Mouse (Mus musculus): ENCODE results near the gene Dnajc4. TPM values are rescaled to one million over a fixed set of nuclear protein-coding genes. Genes with fewer than 3 reads are reported as not detected.

Gene Dnajc4
- polyA plus RNA-seq, 1 experiment from 2014 or later: 12.7 TPM

DNA sequence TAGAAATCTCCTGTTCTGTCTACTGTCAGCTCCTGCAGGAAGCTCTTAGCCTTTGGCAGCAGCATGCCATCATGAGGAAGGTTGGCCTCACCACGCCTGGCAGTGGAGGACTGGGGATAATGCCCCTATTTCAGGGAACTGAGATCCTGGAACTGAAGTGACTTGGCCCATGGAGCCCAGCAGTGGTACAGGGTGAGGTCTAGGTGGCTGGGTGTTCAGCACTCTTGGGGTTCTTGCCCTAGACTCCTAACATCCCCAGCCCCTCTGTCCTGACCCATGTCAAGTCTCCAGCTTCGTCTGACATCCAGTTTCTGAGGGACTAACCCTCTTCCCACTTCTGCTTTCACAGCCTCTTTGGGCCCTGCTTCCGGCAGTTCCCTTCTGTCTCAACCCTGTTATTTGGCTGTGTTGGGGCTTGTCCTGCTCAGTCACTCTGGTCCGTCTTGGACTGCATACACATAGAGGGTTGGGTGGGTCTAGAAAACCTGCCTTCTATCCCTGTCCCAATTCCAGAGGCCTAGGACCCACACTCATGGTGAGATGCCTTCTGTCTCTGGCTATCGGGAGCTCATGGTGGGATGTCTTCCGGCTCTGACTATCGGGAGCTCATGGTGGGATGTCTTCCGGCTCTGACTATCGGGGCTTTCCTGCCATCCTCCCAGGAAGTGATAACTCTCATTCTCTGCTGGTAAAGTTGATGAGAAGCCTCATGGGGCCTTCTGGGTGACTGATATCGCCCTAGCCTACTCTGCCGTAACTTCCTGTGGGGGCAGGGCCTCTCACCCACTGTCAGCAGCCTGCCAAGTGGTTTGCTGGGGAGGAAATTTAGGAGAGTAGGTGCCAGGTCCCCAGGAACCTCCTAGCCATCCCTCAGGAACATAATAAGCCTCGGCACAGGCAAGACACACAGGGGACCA is 25.4 kb upstream of the Dnajc4 start:
- Histone ChIP-seq H3K36me3 (peaks cover 85% of the 10 kb centered on the region), H3K9ac (peak overlapping the region; percentile 79), H3K4me1 (peaks cover 43% of the 10 kb centered on the region), H3K4me2 (peak overlapping the region; percentile 81), H3K27ac (peak overlapping the region; percentile 96), H3K27me3 (replicated peaks) (no peaks in the 10 kb centered on the region), H3K9me3 (replicated peaks) (no peaks in the 10 kb centered on the region), H3K4me3 (peak overlapping the region; percentile 66)
- WGBS (ENCODE audit: insufficient replicate concordance): 14% methylated on average over 12 of the region's 12 CpGs
- peak; percentile 89 for ATAC-seq

DNA sequence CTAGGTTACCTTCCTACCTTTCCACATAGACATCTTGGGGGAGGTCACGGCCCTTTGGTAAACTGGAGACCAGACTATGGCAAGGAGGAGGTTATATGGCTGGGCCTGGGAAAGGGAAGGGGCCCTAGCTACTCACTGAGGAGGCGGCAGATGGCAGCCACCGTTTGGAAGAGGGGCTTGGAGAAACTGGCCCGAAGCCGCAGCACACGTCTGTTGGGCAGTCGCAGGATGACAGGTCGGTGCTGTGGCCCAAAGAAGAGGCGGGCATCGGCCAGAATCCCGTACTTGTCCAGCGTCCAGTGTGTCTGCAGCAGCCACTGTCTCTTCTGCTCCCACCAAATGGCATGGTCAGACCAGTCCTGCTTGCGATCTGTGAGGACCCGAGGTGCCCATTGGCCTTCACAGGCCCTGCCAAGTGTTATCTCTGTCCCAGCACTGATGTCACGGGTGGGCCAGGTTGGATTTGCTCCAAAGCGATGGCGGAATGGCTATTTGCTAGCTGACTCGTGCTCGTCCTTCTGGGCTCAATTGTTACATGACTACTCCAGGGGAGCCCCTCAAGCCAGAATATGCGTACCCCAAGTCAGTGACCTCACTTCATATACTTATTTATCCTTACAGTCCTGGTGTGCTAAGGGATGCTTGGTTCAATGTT is 22.2 kb upstream of the Dnajc4 start:
- Histone ChIP-seq H3K4me3 (no peak overlapping the region), H3K4me1 (peaks cover 33% of the 10 kb centered on the region), H3K27ac (no peak overlapping the region), H3K9ac (no peak overlapping the region), H3K9me3 (replicated peaks) (no peaks in the 10 kb centered on the region), H3K27me3 (replicated peaks) (no peaks in the 10 kb centered on the region), H3K36me3 (peaks cover 79% of the 10 kb centered on the region), H3K4me2 (no peak overlapping the region)
- ATAC-seq: no peak
- 83% methylated on average over 20 of the region's 20 CpGs for WGBS (ENCODE audit: insufficient replicate concordance)

DNA sequence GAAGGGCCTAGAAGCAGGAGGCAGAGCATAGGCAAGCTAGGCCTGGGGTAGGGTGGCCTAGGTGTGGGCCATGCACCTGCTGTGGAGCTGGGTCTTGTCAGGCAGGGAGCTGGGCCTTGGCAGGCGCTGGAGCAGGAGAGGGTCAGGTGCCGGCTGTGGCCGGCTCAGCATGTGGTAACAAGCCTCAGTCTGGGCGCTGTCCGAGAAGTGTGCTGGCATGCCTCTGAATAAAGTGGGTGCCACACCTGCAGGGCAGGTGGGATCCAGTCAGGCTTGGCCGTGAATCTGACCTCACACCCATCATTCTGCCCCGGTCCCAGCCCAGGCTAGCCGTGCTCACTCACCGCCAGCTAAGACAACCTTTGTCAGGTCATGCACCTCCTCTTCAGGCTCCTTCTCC is 21.6 kb upstream of the Dnajc4 start:
- no peak overlapping the region for H3K9ac ChIP-seq
- no peaks in the 10 kb centered on the region for H3K27me3 ChIP-seq (replicated peaks)
- WGBS (ENCODE audit: insufficient replicate concordance): 91% methylated on average over 9 of the region's 9 CpGs
- no peak overlapping the region for H3K27ac ChIP-seq
- H3K4me1 ChIP-seq: peaks cover 29% of the 10 kb centered on the region
- no peak overlapping the region for H3K4me2 ChIP-seq
- ATAC-seq: no peak
- no peak overlapping the region for H3K4me3 ChIP-seq
- H3K9me3 ChIP-seq (replicated peaks): no peaks in the 10 kb centered on the region
- peaks cover 79% of the 10 kb centered on the region for H3K36me3 ChIP-seq

DNA sequence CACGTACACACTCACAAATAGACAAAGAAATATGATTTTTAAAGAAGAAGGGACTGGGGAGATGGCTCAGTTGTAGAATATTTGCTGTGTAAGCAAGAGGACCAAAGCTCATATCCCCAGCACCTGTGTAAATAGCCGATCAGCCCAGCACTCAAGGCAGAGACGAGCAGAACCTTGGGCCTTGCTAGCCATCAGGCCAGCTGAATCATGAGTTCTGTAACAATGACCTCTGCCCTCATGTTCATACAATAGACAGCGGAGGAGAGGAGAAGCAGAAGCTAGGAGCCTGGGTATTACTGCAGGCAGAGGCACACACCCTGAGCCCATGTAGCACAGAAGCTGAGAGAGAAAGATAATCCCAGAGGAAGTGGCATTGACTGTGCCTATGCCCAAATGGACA is 20.1 kb upstream of the Dnajc4 start:
- ATAC-seq: no peak
- peaks cover 81% of the 10 kb centered on the region for H3K36me3 ChIP-seq
- WGBS (ENCODE audit: insufficient replicate concordance): 83% methylated on average over 4 of the region's 4 CpGs
- H3K4me1 ChIP-seq: peaks cover 18% of the 10 kb centered on the region
- no peak overlapping the region; the same call in 1 of the 2 replicates for H3K9ac ChIP-seq
- H3K9me3 ChIP-seq (replicated peaks): no peaks in the 10 kb centered on the region
- no peak overlapping the region for H3K4me2 ChIP-seq
- H3K27ac ChIP-seq: no peak overlapping the region
- H3K27me3 ChIP-seq (replicated peaks): no peaks in the 10 kb centered on the region
- no peak overlapping the region for H3K4me3 ChIP-seq

DNA sequence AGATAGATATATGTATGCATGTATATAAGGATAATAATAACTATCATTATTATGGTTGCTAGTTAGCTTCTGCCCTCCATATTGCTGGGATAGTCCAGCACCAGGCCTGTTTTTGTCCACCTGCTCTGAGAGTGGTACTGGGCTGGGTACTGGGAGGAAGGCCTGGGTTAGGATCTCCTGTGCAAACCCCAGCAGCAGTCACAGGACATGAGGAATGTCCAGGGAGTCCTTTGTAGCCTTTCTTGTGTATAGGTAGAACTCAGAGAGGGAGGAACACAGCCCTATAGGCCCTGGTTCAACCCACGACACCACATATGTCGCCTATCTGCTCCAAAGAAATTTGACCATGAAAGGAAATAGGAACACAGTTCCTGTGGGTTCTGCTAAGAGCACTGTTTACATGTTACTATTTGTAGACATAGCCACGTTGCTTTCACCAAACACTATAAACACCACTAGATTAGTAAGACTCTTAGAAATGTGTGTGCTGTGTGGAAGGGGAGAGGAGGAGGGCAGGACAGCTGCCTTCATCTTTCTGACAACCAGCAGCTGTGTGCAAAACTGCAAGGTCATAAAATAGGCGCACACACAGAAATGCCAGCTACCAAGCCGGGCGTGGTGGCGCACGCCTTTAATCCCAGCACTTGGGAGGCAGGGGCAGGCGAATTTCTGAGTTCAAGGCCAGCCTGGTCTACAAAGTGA is 14.7 kb upstream of the Dnajc4 start:
- Histone ChIP-seq H3K4me3 (no peak overlapping the region), H3K36me3 (peaks cover 82% of the 10 kb centered on the region), H3K4me1 (0 out of 2 replicates have a peak, but pooled peaks cover 7% of the 10 kb centered on the region), H3K27ac (peak overlapping the region; percentile 22; the same call in 1 of the 2 replicates), H3K27me3 (replicated peaks) (no peaks in the 10 kb centered on the region), H3K4me2 (no peak overlapping the region), H3K9me3 (replicated peaks) (no peaks in the 10 kb centered on the region), H3K9ac (no peak overlapping the region)
- 84% methylated on average over 9 of the region's 9 CpGs for WGBS (ENCODE audit: insufficient replicate concordance)
- ATAC-seq: no peak

DNA sequence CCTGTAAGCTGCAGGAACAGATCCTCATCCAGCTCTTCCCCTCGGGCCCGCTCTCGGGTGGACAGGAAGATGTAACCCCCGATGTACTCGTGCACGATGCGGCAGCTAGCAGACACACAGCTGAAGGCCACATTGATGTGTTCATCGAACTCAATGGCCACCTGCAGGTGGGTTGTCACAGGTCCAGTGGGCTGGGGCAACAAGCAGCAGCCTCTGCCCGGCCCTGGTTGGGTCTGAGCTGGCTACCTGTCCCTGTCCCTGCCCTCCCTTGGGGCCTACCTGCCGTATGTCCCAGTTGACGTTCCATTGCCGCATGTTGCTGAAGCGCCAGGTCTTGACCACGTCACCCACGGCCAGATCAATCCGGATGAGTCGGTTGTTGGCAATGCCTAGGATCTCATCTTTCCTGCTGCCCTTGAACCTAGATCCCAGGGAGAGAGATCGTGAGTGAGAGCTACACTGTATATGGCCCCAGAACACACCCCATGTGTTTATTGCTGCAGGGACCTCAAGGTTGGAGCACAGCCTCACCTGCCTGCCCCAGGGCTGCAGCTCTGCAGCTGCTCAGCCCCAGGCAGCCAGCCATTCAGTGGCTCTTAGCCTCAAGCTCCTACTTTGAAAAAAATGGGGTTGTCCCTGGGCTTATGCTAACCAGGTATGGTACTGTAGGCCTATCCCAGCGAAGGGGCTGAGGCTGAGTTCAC is 7.1 kb upstream of the Dnajc4 start:
- Histone ChIP-seq H3K27ac (no peak overlapping the region), H3K9ac (no peak overlapping the region), H3K4me3 (no peak overlapping the region), H3K4me1 (peaks cover 37% of the 10 kb centered on the region), H3K4me2 (no peak overlapping the region), H3K9me3 (replicated peaks) (no peaks in the 10 kb centered on the region), H3K36me3 (peaks cover 69% of the 10 kb centered on the region), H3K27me3 (replicated peaks) (no peaks in the 10 kb centered on the region)
- no peak for ATAC-seq
- WGBS (ENCODE audit: insufficient replicate concordance): 84% methylated on average over 19 of the region's 19 CpGs

DNA sequence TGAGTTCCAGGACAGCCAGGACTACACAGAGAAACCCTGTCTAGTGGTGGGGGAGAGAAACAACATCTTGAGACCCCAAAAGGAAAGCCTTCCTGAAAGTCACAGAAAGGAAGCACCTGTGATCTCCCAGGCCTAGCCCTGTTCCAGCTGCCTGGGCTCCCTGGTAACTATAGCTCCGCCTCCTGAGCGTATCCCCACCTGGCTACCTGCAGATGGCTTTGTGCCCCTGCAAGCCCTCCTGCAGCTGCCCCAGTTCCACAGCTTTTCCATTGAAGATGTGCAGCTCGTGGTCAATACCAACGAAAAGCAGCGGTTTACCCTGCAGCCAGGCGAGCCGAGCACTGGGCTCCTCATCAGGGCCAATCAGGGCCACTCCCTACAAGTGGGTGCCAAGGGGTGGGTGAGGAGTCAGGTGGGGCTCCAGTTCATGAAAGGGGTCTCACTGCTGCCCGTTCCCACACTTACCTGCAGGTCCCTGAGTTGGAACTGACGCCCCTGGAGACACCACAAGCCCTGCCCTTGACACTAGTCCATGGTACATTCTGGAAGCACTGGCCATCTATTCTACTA is 5.4 kb upstream of the Dnajc4 start:
- Histone ChIP-seq H3K4me1 (peaks cover 54% of the 10 kb centered on the region), H3K27ac (no peak overlapping the region), H3K27me3 (replicated peaks) (no peaks in the 10 kb centered on the region), H3K9ac (no peak overlapping the region), H3K9me3 (replicated peaks) (no peaks in the 10 kb centered on the region), H3K4me3 (no peak overlapping the region), H3K4me2 (no peak overlapping the region), H3K36me3 (peaks cover 52% of the 10 kb centered on the region)
- WGBS (ENCODE audit: insufficient replicate concordance): 75% methylated on average over 9 of the region's 9 CpGs
- ATAC-seq: no peak

DNA sequence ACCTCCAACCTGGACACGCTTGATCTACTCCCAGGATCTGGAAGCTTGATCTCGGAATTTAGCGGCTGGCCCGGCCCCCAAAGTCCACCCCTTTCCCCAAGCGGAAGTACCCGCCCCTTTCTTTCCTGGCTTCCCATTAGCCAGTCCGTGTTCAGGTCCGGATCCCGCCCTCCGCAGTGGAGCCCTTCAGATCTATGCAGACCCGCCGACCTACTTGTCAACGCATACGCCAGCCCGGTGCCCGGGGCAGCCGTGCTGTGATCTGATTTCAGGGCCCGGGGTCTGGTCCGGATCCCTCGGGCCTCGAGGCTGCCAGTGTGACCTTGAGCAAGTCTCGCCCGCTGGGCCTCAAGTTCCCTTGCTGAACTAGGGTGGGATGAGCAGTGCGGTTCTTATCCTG is 3.6 kb upstream of the Dnajc4 start, which contains the start of the genes Nudt22 and Trpt1:
Gene Nudt22, minus strand, starts transcription at position 112 of the 400 bp plus-strand sequence.
Gene Trpt1, plus strand, starts transcription at position 126 of the 400 bp plus-strand sequence.
- H3K4me3 ChIP-seq: peak within 1 kb of the TSS; percentile 66
- WGBS (ENCODE audit: insufficient replicate concordance): 1% methylated on average over 24 of the region's 24 CpGs
- ATAC-seq: peak; percentile 72
- H3K36me3 ChIP-seq: peaks cover 34% of the 10 kb centered on the region
- peak within 1 kb of the TSS; percentile 74 for H3K9ac ChIP-seq
- peaks cover 63% of the 10 kb centered on the region for H3K4me1 ChIP-seq
- H3K27me3 ChIP-seq (replicated peaks): no peaks in the 10 kb centered on the region
- H3K27ac ChIP-seq: peak within 1 kb of the TSS; percentile 75
- peak within 1 kb of the TSS; percentile 93 for H3K4me2 ChIP-seq
- no peaks in the 10 kb centered on the region for H3K9me3 ChIP-seq (replicated peaks)

DNA sequence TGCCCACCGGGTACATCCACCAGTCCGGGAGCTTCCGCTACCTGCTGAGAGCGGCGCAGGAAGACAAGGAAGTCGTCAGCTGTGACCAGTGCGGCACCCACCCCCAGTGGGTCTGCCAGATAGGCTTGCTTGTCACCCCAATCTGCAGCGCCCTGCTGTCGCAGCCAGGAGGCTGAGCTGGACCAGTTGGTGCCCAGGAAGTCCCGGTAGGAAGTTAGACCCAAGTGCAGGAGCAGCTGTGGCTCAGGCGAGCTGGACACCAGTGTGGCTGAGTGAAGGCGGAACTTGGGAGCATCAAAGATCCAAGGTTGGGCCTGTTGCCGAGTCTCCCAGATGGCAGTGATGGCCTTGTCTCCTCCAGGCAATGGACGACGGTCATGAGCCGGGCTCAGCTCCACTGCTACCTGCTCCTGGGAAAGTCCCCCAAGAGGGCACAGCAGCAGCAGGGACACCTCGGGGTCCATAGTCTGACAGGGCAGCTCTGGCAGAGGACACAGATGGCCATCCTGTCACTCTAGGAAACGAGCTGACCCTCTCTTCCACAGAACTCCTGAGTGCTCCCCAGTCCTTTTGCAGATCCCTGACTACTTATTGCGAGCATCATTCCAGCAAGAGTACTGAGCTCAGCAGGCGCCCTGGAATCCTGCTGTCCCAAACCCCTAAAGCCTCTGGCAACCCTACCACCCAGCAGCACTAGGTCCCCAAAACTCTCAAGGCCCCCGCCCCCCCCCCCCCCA is 3.1 kb upstream of the Dnajc4 start:
- Histone ChIP-seq H3K27ac (peak overlapping the region; percentile 75), H3K27me3 (replicated peaks) (no peaks in the 10 kb centered on the region), H3K4me2 (peak overlapping the region; percentile 93), H3K36me3 (peaks cover 28% of the 10 kb centered on the region), H3K9ac (peak overlapping the region; percentile 74), H3K4me1 (peaks cover 63% of the 10 kb centered on the region), H3K9me3 (replicated peaks) (no peaks in the 10 kb centered on the region), H3K4me3 (peak overlapping the region; percentile 66)
- no peak for ATAC-seq
- WGBS (ENCODE audit: insufficient replicate concordance): 37% methylated on average over 21 of the region's 21 CpGs

DNA sequence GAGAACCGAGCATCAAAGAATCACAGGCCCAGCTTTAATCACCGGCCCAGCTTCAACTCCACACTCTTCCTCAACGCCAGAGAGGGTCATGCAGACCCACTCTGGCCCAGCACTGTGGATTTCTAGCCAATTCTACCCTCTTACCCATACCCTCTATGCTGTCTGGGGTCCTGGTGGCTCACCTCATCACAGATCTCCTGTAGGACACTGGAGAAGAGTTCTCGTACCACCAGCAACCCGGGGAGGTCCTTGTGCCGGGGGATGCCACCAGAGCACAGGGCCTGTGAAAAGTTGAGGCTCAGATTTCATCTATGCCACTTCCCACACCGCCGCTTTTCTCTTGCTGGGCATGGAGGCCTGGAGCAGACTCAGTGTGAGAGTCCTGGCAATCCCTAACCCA is 2.1 kb upstream of the Dnajc4 start:
- ATAC-seq: no peak
- Histone ChIP-seq H3K27me3 (replicated peaks) (no peaks in the 10 kb centered on the region), H3K27ac (0 out of 2 replicates have a peak overlapping the region, but pooled peaks have one; percentile 75), H3K4me1 (peaks cover 62% of the 10 kb centered on the region), H3K4me3 (no peak overlapping the region), H3K9me3 (replicated peaks) (no peaks in the 10 kb centered on the region), H3K4me2 (peak overlapping the region; percentile 93), H3K9ac (no peak overlapping the region), H3K36me3 (peaks cover 18% of the 10 kb centered on the region)
- 81% methylated on average over 8 of the region's 8 CpGs for WGBS (ENCODE audit: insufficient replicate concordance)

Data from liver, embryonic 12.5 days (tissue).